Mouse (Mus musculus): ENCODE measurements around the gene Pomgnt2. TPM values are rescaled to one million over a fixed set of nuclear protein-coding genes. Genes with fewer than 3 reads are reported as not detected.
A peak's percentile ranks its signal among the peaks of the same experiment; 100 is the strongest.

Gene Pomgnt2
- total and polyA plus RNA-seq, 3 experiments = not detected

GRCm38 (mm10) chr9:122029765-122030164 lies 32.9 kb upstream of the Pomgnt2 start:
- dilution Hi-C loops (cut with MboI; ENCODE audit: extremely low pct_ligation_motif_present, extremely low pct_unique_long_range_greater_than_20kb, low sequenced_read_pairs) = no loop called here
- in situ Hi-C loops (cut with MboI; ENCODE audit: low pct_ligation_motif_present, low pct_unique_long_range_greater_than_20kb, low sequenced_read_pairs) = loop anchor here (10.0 kb wide), 1 partner anchor 65 kb away; no protein-coding TSS in a partner anchor
- DNase-seq (ENCODE audit: extremely low read depth) = no peak
- Histone ChIP-seq H3K4me2 (ENCODE audit: insufficient read depth, low read depth, poor library complexity, severe bottlenecking) (no peak overlapping the region), H3K9ac (ENCODE audit: insufficient read depth, low read depth) (no peak overlapping the region), H3K4me1 (ENCODE audit: control insufficient read depth in 1 of 2, insufficient read depth in 2 of 2) (peaks cover 31 to 35% of the 10 kb centered on the region in 2 experiments), H3K79me2 (replicated peaks; ENCODE audit: control insufficient read depth, extremely low read depth, insufficient read depth, poor library complexity, severe bottlenecking) (no peaks in the 10 kb centered on the region), H3K4me3 (replicated peaks in 1 of 3; ENCODE audit: low read depth in 2 of 3, low read length in 2 of 3, poor library complexity in 1 of 3) (no peak overlapping the region), H3K27ac (ENCODE audit: insufficient read depth, low read depth) (no peak overlapping the region), H3K36me3 (replicated peaks in 1 of 2; ENCODE audit: control insufficient read depth in 1 of 2, insufficient read depth in 1 of 2, low read length in 1 of 2) (no peaks in the 10 kb centered on the region), H3K27me3 (replicated peaks) (no peaks in the 10 kb centered on the region), H3K9me3 (replicated peaks; ENCODE audit: low read length) (no peaks in the 10 kb centered on the region)
- TF ChIP-seq SIN3A (IDR thresholded peaks at IDR 0.05; ENCODE audit: low read length) = no peak

GRCm38 (mm10) chr9:122027914-122028745 lies 31.2 kb upstream of the Pomgnt2 start:
- dilution Hi-C loops (cut with MboI; ENCODE audit: extremely low pct_ligation_motif_present, extremely low pct_unique_long_range_greater_than_20kb, low sequenced_read_pairs) = no loop called here

GRCm38 (mm10) chr9:122027081-122027913 lies 30.4 kb upstream of the Pomgnt2 start:
- Histone ChIP-seq H3K27ac (ENCODE audit: insufficient read depth, low read depth) (no peak overlapping the region), H3K27me3 (replicated peaks) (no peaks in the 10 kb centered on the region), H3K4me2 (ENCODE audit: insufficient read depth, low read depth, poor library complexity, severe bottlenecking) (no peak overlapping the region), H3K36me3 (replicated peaks in 1 of 2; ENCODE audit: control insufficient read depth in 1 of 2, insufficient read depth in 1 of 2, low read length in 1 of 2) (no peaks in the 10 kb centered on the region), H3K9ac (ENCODE audit: insufficient read depth, low read depth) (no peak overlapping the region), H3K4me1 (ENCODE audit: control insufficient read depth in 1 of 2, insufficient read depth in 2 of 2) (peaks cover 31 to 35% of the 10 kb centered on the region in 2 experiments), H3K79me2 (replicated peaks; ENCODE audit: control insufficient read depth, extremely low read depth, insufficient read depth, poor library complexity, severe bottlenecking) (no peaks in the 10 kb centered on the region), H3K4me3 (replicated peaks in 1 of 3; ENCODE audit: low read depth in 2 of 3, low read length in 2 of 3, poor library complexity in 1 of 3) (no peak overlapping the region), H3K9me3 (replicated peaks; ENCODE audit: low read length) (no peaks in the 10 kb centered on the region)
- in situ Hi-C loops (cut with MboI; ENCODE audit: low pct_ligation_motif_present, low pct_unique_long_range_greater_than_20kb, low sequenced_read_pairs) (no loop called here), dilution Hi-C loops (cut with MboI; ENCODE audit: extremely low pct_ligation_motif_present, extremely low pct_unique_long_range_greater_than_20kb, low sequenced_read_pairs) (no loop called here)
- TF ChIP-seq USF2 (conservative IDR thresholded peaks at IDR 0.05; ENCODE audit: low read depth, low read length) (no peak), NRF1 (IDR thresholded peaks at IDR 0.05; ENCODE audit: low read depth, low read length) (0 out of 2 replicates have a peak, but pooled peaks have one; percentile 17), ZKSCAN1 (IDR thresholded peaks at IDR 0.05; ENCODE audit: borderline replicate concordance, low read depth, low read length) (no peak), GABPA (IDR thresholded peaks at IDR 0.05; ENCODE audit: insufficient replicate concordance, low read depth, low read length) (no peak), ETS1 (conservative IDR thresholded peaks at IDR 0.05; ENCODE audit: low read depth, low read length) (no peak)
- no peak for DNase-seq (ENCODE audit: extremely low read depth)

More at GRCm38 (mm10) chr9:122027914-122028745, 31.2 kb upstream of the Pomgnt2 start:
- no peak overlapping the region for H3K4me2 ChIP-seq (ENCODE audit: insufficient read depth, low read depth, poor library complexity, severe bottlenecking)
- in situ Hi-C loops (cut with MboI; ENCODE audit: low pct_ligation_motif_present, low pct_unique_long_range_greater_than_20kb, low sequenced_read_pairs) = no loop called here
- H3K36me3 ChIP-seq (replicated peaks in 1 of 2; ENCODE audit: control insufficient read depth in 1 of 2, insufficient read depth in 1 of 2, low read length in 1 of 2) = no peaks in the 10 kb centered on the region
- DNase-seq (ENCODE audit: extremely low read depth) = peak; percentile 41
- no peaks in the 10 kb centered on the region for H3K27me3 ChIP-seq (replicated peaks)
- no peak overlapping the region for H3K4me3 ChIP-seq (replicated peaks in 1 of 3; ENCODE audit: low read depth in 2 of 3, low read length in 2 of 3, poor library complexity in 1 of 3)
- TF ChIP-seq KAT2A (IDR thresholded peaks at IDR 0.05; ENCODE audit: insufficient replicate concordance, low read length) (no peak), E2F4 (IDR thresholded peaks at IDR 0.05; ENCODE audit: insufficient replicate concordance, low read depth, low read length) (no peak), TCF12 (IDR thresholded peaks at IDR 0.05; ENCODE audit: low read depth, low read length) (peak; percentile 91), SMC3 (IDR thresholded peaks at IDR 0.05; ENCODE audit: low read depth, low read length) (no peak), EP300 (IDR thresholded peaks at IDR 0.05; ENCODE audit: low read length) (peak; percentile 75), RCOR1 (conservative IDR thresholded peaks at IDR 0.05; ENCODE audit: low read depth, low read length) (no peak), MAFK (IDR thresholded peaks at IDR 0.05; ENCODE audit: insufficient replicate concordance, low read length) (no peak), MEF2A (IDR thresholded peaks at IDR 0.05; ENCODE audit: borderline replicate concordance, low read depth, low read length) (peak; percentile 91), ETS1 (conservative IDR thresholded peaks at IDR 0.05; ENCODE audit: low read depth, low read length) (peak; percentile 60), TBP (conservative IDR thresholded peaks at IDR 0.05; ENCODE audit: low read depth, low read length) (no peak), UBTF (IDR thresholded peaks at IDR 0.05; ENCODE audit: low read depth, low read length) (no peak), USF2 (conservative IDR thresholded peaks at IDR 0.05; ENCODE audit: low read depth, low read length) (no peak), JUN (IDR thresholded peaks at IDR 0.05; ENCODE audit: insufficient read depth, low read depth, low read length) (0 out of 2 replicates have a peak, but pooled peaks have one; percentile 22), HCFC1 (IDR thresholded peaks at IDR 0.05; ENCODE audit: low read depth, low read length) (no peak), NELFE (IDR thresholded peaks at IDR 0.05; ENCODE audit: low read depth, low read length) (no peak), BHLHE40 (IDR thresholded peaks at IDR 0.05; ENCODE audit: low read depth, low read length) (peak; percentile 49), JUND (conservative IDR thresholded peaks at IDR 0.05; ENCODE audit: low read depth, low read length) (peak; percentile 47; the same call in 1 of the 2 replicates), ZC3H11A (IDR thresholded peaks at IDR 0.05; ENCODE audit: low read depth, low read length) (no peak), IRF4 (IDR thresholded peaks at IDR 0.05; ENCODE audit: low read depth, low read length) (peak; percentile 77), ZNF384 (IDR thresholded peaks at IDR 0.05; ENCODE audit: low read depth, low read length) (no peak)
- H3K27ac ChIP-seq (ENCODE audit: insufficient read depth, low read depth) = no peak overlapping the region
- H3K4me1 ChIP-seq (ENCODE audit: control insufficient read depth in 1 of 2, insufficient read depth in 2 of 2) = peaks cover 31 to 35% of the 10 kb centered on the region in 2 experiments
- H3K9ac ChIP-seq (ENCODE audit: insufficient read depth, low read depth) = no peak overlapping the region
- no peaks in the 10 kb centered on the region for H3K9me3 ChIP-seq (replicated peaks; ENCODE audit: low read length)
- H3K79me2 ChIP-seq (replicated peaks; ENCODE audit: control insufficient read depth, extremely low read depth, insufficient read depth, poor library complexity, severe bottlenecking) = no peaks in the 10 kb centered on the region

Data from CH12.LX (cell line).